Mouse (Mus musculus): ENCODE measurements around the gene Kcnj6.
"Not testable (repeated sequence)": the region's sequence is repeated elsewhere in the genome, so short reads cannot be mapped to it uniquely, and the experiment has no call there.

Gene Kcnj6

GRCm38 (mm10) chr16:94850393-94850792 lies 147.1 kb downstream of the Kcnj6 start:
- no peak for DNase-seq (ENCODE audit: low spot score)

- no peak for DNase-seq (ENCODE audit: low spot score)
Measured at GRCm38 (mm10) chr16:94845996-94846395, 151.5 kb downstream of the Kcnj6 start.

- DNase-seq (ENCODE audit: low spot score): no peak
Measured at GRCm38 (mm10) chr16:94844769-94845168, 152.7 kb downstream of the Kcnj6 start.

- DNase-seq (ENCODE audit: low spot score): no peak
Measured at GRCm38 (mm10) chr16:94839398-94839797, 158.1 kb downstream of the Kcnj6 start.

GRCm38 (mm10) chr16:94837881-94838280 lies 159.6 kb downstream of the Kcnj6 start:
- no peak for DNase-seq (ENCODE audit: low spot score)

- DNase-seq (ENCODE audit: low spot score): no peak
Measured at GRCm38 (mm10) chr16:94834502-94834901, 163.0 kb downstream of the Kcnj6 start.

GRCm38 (mm10) chr16:94828166-94828565 lies 169.3 kb downstream of the Kcnj6 start:
- DNase-seq (ENCODE audit: low spot score): no peak

GRCm38 (mm10) chr16:94827092-94827585 lies 170.4 kb downstream of the Kcnj6 start:
- no peak for DNase-seq (ENCODE audit: low spot score)

GRCm38 (mm10) chr16:94825274-94825673 lies 172.2 kb downstream of the Kcnj6 start:
- DNase-seq (ENCODE audit: low spot score): no peak

- no peak for DNase-seq (ENCODE audit: low spot score)
Measured at GRCm38 (mm10) chr16:94822611-94823010, 174.9 kb downstream of the Kcnj6 start.

- no peak for DNase-seq (ENCODE audit: low spot score)
Measured at GRCm38 (mm10) chr16:94821610-94822009, 175.9 kb downstream of the Kcnj6 start.

GRCm38 (mm10) chr16:94816391-94816790 lies 181.1 kb downstream of the Kcnj6 start:
- no peak for DNase-seq (ENCODE audit: low spot score)

- DNase-seq (ENCODE audit: low spot score): no peak
Measured at GRCm38 (mm10) chr16:94815891-94816290, 181.6 kb downstream of the Kcnj6 start.

GRCm38 (mm10) chr16:94809286-94809685 lies 188.2 kb downstream of the Kcnj6 start:
- not testable (repeated sequence) for DNase-seq (ENCODE audit: low spot score)

- DNase-seq (ENCODE audit: low spot score): no peak
Measured at GRCm38 (mm10) chr16:94798241-94798640, 199.3 kb downstream of the Kcnj6 start.

- DNase-seq (ENCODE audit: low spot score): no peak
Measured at GRCm38 (mm10) chr16:94797366-94797765, 200.1 kb downstream of the Kcnj6 start.

GRCm38 (mm10) chr16:94793041-94793440 lies 204.5 kb downstream of the Kcnj6 start:
- DNase-seq (ENCODE audit: low spot score): no peak

- peak; percentile 11 for DNase-seq (ENCODE audit: low spot score)
Measured at GRCm38 (mm10) chr16:94789958-94790357, 207.5 kb downstream of the Kcnj6 start.

- DNase-seq (ENCODE audit: low spot score): no peak
Measured at GRCm38 (mm10) chr16:94788716-94789115, 208.8 kb downstream of the Kcnj6 start.

GRCm38 (mm10) chr16:94788165-94788564 lies 209.3 kb downstream of the Kcnj6 start:
- DNase-seq (ENCODE audit: low spot score): no peak

GRCm38 (mm10) chr16:94785873-94786272 lies 211.6 kb downstream of the Kcnj6 start:
- no peak for DNase-seq (ENCODE audit: low spot score)

- no peak for DNase-seq (ENCODE audit: low spot score)
Measured at GRCm38 (mm10) chr16:94783696-94784095, 213.8 kb downstream of the Kcnj6 start.

GRCm38 (mm10) chr16:94782110-94782946 lies 215.2 kb downstream of the Kcnj6 start:
- no peak for DNase-seq (ENCODE audit: low spot score)

- no peak for DNase-seq (ENCODE audit: low spot score)
Measured at GRCm38 (mm10) chr16:94773928-94774327, 223.6 kb downstream of the Kcnj6 start.
